Mouse (Mus musculus): ENCODE measurements around the gene Bad.

DNA sequence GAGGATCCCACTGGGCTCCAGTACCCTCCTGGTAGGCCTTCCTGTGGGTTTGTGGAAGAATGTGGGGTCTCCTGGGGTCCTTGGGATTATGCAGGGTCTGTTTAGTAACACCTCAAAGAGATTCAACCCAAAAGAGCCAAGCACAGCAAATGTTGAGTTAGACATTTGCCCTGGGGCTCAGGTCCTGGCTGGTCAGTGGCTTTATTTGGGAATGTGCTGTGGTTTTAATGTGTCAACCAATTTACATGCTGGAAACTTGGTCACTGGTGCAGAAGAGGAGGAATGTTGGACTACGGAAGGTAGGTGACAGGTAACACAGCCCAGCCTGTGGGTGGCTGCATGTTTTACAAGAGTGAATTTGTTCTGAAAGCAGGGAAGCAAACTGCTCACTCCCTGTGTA lies 38.6 kb upstream of the Bad start:
- TF ChIP-seq CTCF (conservative IDR thresholded peaks at IDR 0.05; ENCODE audit: low read length) = no peak
- TF ChIP-seq NANOG (IDR thresholded peaks at IDR 0.05; ENCODE audit: borderline replicate concordance, low read length) = no peak
